Mouse (Mus musculus) heart, embryonic 11.5 days (tissue): ENCODE measurements around the gene Ccdc167. TPM values are rescaled to one million over a fixed set of nuclear protein-coding genes. Genes with fewer than 3 reads are reported as not detected.

Experiments used
- ATAC-seq: fragments of 200-750 bp; cut with Nextera tagmentation; replicated peaks from 2 replicates; pipeline ENCODE4 v1.8.0; 2017; ENCODE audit warnings: moderate library complexity; ENCODE audit not compliant: insufficient number of reproducible peaks, low FRiP score, low TSS enrichment
- H3K27ac ChIP-seq: fragments of 300-500 bp; sonication (generic); 2 replicates; pipeline ENCODE4 v1.5.1; 2014; ENCODE audit warnings: mild to moderate bottlenecking, low read depth, low read length
- H3K27me3 ChIP-seq: fragments of 300-500 bp; sonication (generic); 2 replicates; pipeline ENCODE4 v1.6.1; 2014; ENCODE audit warnings: mild to moderate bottlenecking, low read length, mixed read lengths; ENCODE audit not compliant: control insufficient read depth, insufficient read depth
- H3K36me3 ChIP-seq: fragments of 300-500 bp; sonication (generic); 2 replicates; pipeline ENCODE4 v1.6.1; 2014; ENCODE audit warnings: mild to moderate bottlenecking, low read length, moderate library complexity, mixed read lengths; ENCODE audit not compliant: control insufficient read depth, insufficient read depth
- H3K4me1 ChIP-seq: fragments of 300-500 bp; sonication (generic); 2 replicates; pipeline ENCODE4 v1.6.1; 2014; ENCODE audit warnings: low read length; ENCODE audit not compliant: control insufficient read depth, insufficient read depth
- H3K4me2 ChIP-seq: fragments of 300-500 bp; sonication (generic); 2 replicates; pipeline ENCODE4 v1.6.1; 2014; ENCODE audit warnings: mild to moderate bottlenecking, moderate library complexity
- H3K4me3 ChIP-seq: fragments of 300-500 bp; sonication (generic); 2 replicates; pipeline ENCODE4 v1.5.1; 2014; ENCODE audit warnings: low read depth, low read length
- H3K9ac ChIP-seq: fragments of 300-500 bp; sonication (generic); 2 replicates; pipeline ENCODE4 v1.6.1; 2014; ENCODE audit warnings: mild to moderate bottlenecking, low read depth, low read length, moderate library complexity
- H3K9me3 ChIP-seq: fragments of 300-500 bp; sonication (generic); replicated peaks from 2 replicates; pipeline ENCODE4 v1.6.1; 2016; ENCODE audit warnings: low read length; ENCODE audit not compliant: control insufficient read depth
- WGBS: fragments of 180-500 bp; shearing (Covaris S2); extraction: QIAGEN DNeasy Blood & Tissue Kit; methylation state at CpG from one replicate; pipeline ENCODE4 v1.1.7; 2014; ENCODE audit not compliant: insufficient replicate concordance; 5-methylcytosine and 5-hydroxymethylcytosine counted together
- polyA plus RNA-seq: library from polyadenylated mRNA; unstranded; fragments of >200 nt; fragmentation: Nextera tagmentation; extraction: Ambion mirVana; gene quantifications from 2 replicates; pipeline ENCODE4 v1.2.1, GENCODE M21; 2014

Gene Ccdc167
- polyA plus RNA-seq, 1 experiment from 2014 or later: 18.0 TPM

DNA sequence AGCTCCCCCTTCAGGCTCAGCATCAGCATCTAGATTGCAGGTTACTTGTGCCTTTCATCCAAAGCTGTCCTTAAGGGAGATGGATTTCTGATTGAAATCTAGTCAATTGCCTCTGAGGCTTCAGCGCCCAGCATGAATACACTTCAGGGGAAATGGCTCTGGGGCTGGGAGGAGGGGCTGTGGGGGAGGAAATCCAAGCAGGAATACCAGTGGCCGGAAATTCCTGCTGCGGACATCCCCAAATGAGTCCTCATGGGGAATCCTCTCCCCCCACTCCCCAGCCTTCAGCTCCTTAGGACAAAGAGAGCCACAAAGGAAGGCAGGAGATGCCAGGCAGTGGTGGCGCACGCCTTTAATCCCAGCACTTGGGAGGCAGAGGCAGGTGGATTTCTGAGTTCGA, 30.6 kb upstream of the Ccdc167 start:
- Histone ChIP-seq H3K9ac (no peak overlapping the region), H3K27ac (no peak overlapping the region), H3K4me1 (peaks cover 10% of the 10 kb centered on the region), H3K27me3 (no peaks in the 10 kb centered on the region), H3K4me3 (no peak overlapping the region), H3K4me2 (no peak overlapping the region), H3K9me3 (no peaks in the 10 kb centered on the region), H3K36me3 (no peaks in the 10 kb centered on the region)
- 59% methylated on average over 6 of the region's 6 CpGs for WGBS
- ATAC-seq: no peak

DNA sequence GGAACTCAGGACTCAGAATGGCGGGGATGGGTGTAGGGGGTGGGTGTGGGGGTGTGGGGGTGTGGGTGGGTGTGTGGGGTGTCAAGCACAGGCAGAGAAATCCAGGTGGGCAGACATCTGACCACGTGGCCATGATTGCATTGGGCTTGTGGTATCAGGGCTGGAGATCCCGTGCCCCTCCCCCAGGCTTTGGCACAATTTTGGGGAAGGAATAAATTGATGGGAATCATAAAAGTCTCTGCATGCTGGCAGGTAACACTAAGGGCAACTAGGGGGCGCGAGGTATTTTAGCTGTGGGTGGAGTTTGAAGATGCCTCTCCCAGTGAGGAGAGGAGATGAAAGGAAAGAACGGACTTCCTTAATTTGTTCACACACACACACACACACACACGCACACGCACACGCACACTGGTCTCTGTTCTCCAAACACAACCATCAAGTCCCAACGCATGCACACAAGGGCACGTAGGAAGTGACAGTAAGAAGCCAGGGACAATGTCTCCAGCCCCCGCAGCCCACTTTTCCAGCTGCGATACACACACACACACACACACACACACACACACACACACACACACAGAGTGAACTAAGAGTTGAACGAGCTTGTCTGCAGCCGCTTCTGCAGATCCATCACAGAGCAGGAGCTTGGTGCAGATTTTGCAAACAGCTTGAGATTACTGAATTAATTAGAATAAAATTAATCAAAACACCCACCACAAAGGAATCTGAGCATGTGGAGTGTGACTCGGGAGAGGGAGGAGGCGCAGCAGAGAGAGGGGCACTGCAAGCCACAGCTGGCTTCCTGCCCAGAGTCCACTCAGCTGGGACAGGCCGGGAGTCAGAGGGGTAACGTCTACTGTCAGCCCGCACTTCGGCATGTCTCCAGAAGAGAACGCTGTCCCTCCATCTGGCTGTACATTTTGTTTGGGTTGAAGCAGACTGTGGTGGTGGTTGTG, 21.3 kb upstream of the Ccdc167 start:
- H3K27ac ChIP-seq: no peak overlapping the region

DNA sequence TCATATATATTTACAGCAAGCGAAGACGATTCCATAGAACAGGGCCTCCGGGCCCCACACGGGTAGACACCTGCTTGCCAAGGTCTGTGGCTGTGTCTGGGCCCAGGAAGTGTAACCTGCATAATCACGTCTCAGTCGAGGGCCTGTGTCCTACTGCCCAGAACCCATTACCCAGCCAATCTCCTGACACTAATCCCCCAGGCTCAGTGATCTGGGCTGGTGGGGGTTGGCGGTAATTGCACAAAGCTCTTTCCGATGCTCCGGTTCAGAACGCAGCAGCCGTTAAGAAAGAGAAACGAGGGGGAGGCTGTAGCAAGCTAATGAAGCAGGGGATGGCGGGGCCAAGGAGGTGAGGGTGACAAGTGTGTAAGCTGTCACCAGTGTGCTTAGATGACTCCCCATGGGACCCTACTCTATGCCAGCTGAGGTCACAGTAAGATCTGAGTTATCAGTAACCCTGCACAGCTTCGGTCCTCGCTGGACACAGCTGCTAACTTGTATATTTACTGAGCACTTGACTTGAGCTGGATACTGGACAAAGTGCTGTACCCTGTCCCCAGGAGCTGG, 19.7 kb upstream of the Ccdc167 start:
- Histone ChIP-seq H3K9me3 (no peaks in the 10 kb centered on the region), H3K4me3 (no peak overlapping the region), H3K36me3 (no peaks in the 10 kb centered on the region), H3K27me3 (no peaks in the 10 kb centered on the region), H3K27ac (peak overlapping the region; percentile 50; the same call in 1 of the 2 replicates), H3K4me2 (no peak overlapping the region), H3K4me1 (peaks cover 12% of the 10 kb centered on the region), H3K9ac (no peak overlapping the region)
- ATAC-seq: no peak
- 39% methylated on average over 15 of the region's 15 CpGs for whole genome bisulfite sequencing

More for the DNA sequence above, 21.3 kb upstream of the Ccdc167 start:
- H3K27me3 ChIP-seq: no peaks in the 10 kb centered on the region
- H3K9me3 ChIP-seq: no peaks in the 10 kb centered on the region
- no peaks in the 10 kb centered on the region for H3K36me3 ChIP-seq
- no peak overlapping the region for H3K4me3 ChIP-seq
- H3K4me2 ChIP-seq: peak overlapping the region; percentile 22; the same call in 1 of the 2 replicates
- peak overlapping the region; percentile 22; the same call in 1 of the 2 replicates for H3K9ac ChIP-seq
- ATAC-seq: peak; percentile 35; the same call in 1 of the 2 replicates
- H3K4me1 ChIP-seq: peaks cover 12% of the 10 kb centered on the region
- 44% methylated on average over 22 of the region's 22 CpGs for WGBS

- Histone ChIP-seq H3K4me1 (peaks cover 15% of the 10 kb centered on the region), H3K4me2 (no peak overlapping the region), H3K27ac (no peak overlapping the region), H3K36me3 (no peaks in the 10 kb centered on the region), H3K9ac (no peak overlapping the region), H3K4me3 (no peak overlapping the region), H3K9me3 (no peaks in the 10 kb centered on the region), H3K27me3 (no peaks in the 10 kb centered on the region)
- ATAC-seq: no peak
- WGBS: 67% methylated on average over 2 of the region's 2 CpGs
Observed at GRCm38 (mm10) chr17:29732522-29732921, 15.7 kb upstream of the Ccdc167 start.

DNA sequence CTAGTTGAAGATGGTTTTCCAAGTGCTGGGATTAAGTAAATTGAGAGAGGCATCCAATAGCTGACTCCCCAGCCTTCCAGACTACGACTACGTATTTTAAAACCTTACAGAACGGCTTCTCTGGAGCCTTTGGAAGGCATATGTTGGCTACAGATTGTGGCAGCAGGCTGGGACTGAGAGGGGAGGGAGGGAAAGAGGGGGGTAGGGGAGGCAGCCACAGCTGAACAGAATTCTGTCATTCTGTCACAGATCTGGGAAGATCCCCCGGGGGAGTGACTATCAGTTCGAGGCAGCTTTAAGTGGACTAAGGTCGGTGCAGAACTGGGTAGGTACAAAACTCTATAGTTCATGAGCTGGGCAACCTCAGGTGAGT, 15.1 kb upstream of the Ccdc167 start:
- no peak overlapping the region for H3K4me2 ChIP-seq
- peaks cover 15% of the 10 kb centered on the region for H3K4me1 ChIP-seq
- H3K27me3 ChIP-seq: no peaks in the 10 kb centered on the region
- H3K9me3 ChIP-seq: no peaks in the 10 kb centered on the region
- H3K27ac ChIP-seq: no peak overlapping the region
- H3K4me3 ChIP-seq: no peak overlapping the region
- H3K36me3 ChIP-seq: no peaks in the 10 kb centered on the region
- H3K9ac ChIP-seq: no peak overlapping the region
- ATAC-seq: no peak
- 65% methylated on average over 6 of the region's 6 CpGs for WGBS

DNA sequence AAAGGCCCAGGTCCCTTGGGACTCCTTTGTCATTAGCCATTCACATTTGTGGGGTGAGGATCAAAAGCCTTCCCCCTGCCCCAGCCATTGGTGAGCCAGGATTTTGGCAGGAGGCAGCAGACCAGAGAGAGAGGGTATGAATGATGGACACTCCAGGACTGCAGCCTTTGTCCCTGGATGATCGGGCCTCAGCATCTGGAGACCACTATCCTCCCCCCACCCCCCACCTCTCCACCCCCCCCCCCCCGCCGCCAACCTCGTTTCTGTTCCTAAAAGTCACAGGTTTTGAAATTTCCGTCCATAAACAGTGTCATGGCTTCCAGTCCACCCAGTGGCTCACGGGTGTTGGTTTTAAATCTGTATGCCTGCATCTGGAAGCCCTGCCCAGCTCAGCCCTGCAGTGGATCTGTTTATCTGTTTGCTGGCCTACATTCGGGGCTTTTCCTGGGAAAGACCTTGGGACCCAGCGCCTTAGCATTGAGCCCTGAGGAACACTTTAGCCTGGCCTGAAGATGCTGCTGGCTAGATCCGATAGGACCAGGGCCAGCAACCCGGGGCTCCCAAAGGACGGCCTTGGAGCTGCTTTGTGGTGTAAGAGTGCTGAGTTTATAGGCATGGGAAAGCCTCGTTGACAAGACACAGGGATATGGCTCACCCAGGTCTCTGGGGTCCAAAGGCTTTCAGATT, 14.6 kb upstream of the Ccdc167 start:
- Histone ChIP-seq H3K4me3 (no peak overlapping the region), H3K4me1 (peaks cover 11% of the 10 kb centered on the region), H3K36me3 (no peaks in the 10 kb centered on the region), H3K9me3 (no peaks in the 10 kb centered on the region), H3K9ac (no peak overlapping the region; the same call in 1 of the 2 replicates), H3K27ac (no peak overlapping the region), H3K27me3 (no peaks in the 10 kb centered on the region), H3K4me2 (no peak overlapping the region)
- no peak for ATAC-seq
- 62% methylated on average over 12 of the region's 12 CpGs for WGBS

GRCm38 (mm10) chr17:29730510-29731265, 13.8 kb upstream of the Ccdc167 start:
- no peaks in the 10 kb centered on the region for H3K36me3 ChIP-seq
- no peak overlapping the region for H3K4me2 ChIP-seq
- ATAC-seq: no peak
- peak overlapping the region; percentile 22; the same call in 1 of the 2 replicates for H3K27ac ChIP-seq
- peak overlapping the region; percentile 34; the same call in 1 of the 2 replicates for H3K9ac ChIP-seq
- H3K4me1 ChIP-seq: peaks cover 9% of the 10 kb centered on the region; the same call in 1 of the 2 replicates
- no peaks in the 10 kb centered on the region for H3K9me3 ChIP-seq
- 55% methylated on average over 13 of the region's 13 CpGs for WGBS
- no peak overlapping the region for H3K4me3 ChIP-seq
- H3K27me3 ChIP-seq: no peaks in the 10 kb centered on the region; the same call in 1 of the 2 replicates

- no peaks in the 10 kb centered on the region for H3K36me3 ChIP-seq
- H3K9me3 ChIP-seq: no peaks in the 10 kb centered on the region
- H3K9ac ChIP-seq: no peak overlapping the region
- no peak overlapping the region for H3K4me2 ChIP-seq
- no peak for ATAC-seq
- H3K4me3 ChIP-seq: no peak overlapping the region
- no peaks in the 10 kb centered on the region; the same call in 1 of the 2 replicates for H3K27me3 ChIP-seq
- no peak overlapping the region for H3K27ac ChIP-seq
- WGBS: 37% methylated on average over 8 of the region's 8 CpGs
- H3K4me1 ChIP-seq: peaks cover 9% of the 10 kb centered on the region; the same call in 1 of the 2 replicates
Observed at GRCm38 (mm10) chr17:29728082-29728481, 11.2 kb upstream of the Ccdc167 start.
